ENCODE assay signal across 24 mouse cellular contexts in the genomic region with DNA sequence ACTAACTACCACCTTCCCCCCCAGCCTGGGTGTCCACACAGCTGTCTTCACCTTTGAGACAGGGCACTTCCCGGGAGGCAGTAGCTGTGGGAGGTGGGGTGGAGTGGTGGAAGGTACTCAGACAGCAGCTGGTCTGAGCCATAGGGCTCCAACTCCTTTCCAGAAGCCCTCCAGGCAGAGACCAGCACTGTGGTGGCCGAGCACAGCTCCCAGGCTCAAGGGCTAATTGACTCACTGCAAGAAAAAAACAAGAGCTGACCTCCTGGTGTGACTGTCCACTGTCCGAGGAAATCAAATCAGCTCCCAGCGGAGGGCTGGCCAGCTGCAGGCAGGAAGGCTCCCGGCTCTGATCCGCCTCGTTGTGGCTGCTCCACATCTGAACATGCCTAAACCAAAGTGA. TPM values are rescaled to one million over a fixed set of nuclear protein-coding genes. Genes with fewer than 3 reads are reported as not detected.
DNase-seq lines count a peak whose midpoint lies in the region; ATAC-seq lines count a peak whose summit lies in the region.
"Had no signal": no experiment of that assay in that cellular context is flagged by ENCODE, and none has a peak within 500 bp of the region (broad histone marks: within the 10 kb centered on the region; RNA-seq: fewer than 3 reads in every experiment).

No protein-coding gene starts in this region.

- peaks cover 16% of the 10 kb centered on the region for H3K36me3 ChIP-seq in kidney, embryonic 15.5 days
- H3K36me3 ChIP-seq in neural tube, embryonic 15.5 days, result peaks cover 20% of the 10 kb centered on the region

- peak overlapping the region; percentile 55 for H3K27ac ChIP-seq in kidney, embryonic 15.5 days
- no peak overlapping the region for H3K27ac ChIP-seq in neural tube, embryonic 15.5 days (replicated peaks)
- H3K27ac ChIP-seq: embryonic facial prominence, embryonic 13.5 days; heart, embryonic 13.5 days; intestine, embryonic 15.5 days; layer of hippocampus, adult 2 months; liver, embryonic 12.5 days had no signal

- no peak overlapping the region for H3K9ac ChIP-seq in kidney, embryonic 15.5 days
- no peak overlapping the region for H3K9ac ChIP-seq in neural tube, embryonic 15.5 days (replicated peaks)
- H3K9ac ChIP-seq: embryonic facial prominence, embryonic 13.5 days; heart, embryonic 13.5 days; intestine, embryonic 15.5 days; liver, embryonic 12.5 days had no signal

- intact Hi-C loops in heart, postnatal 25 days (cut with DNase I), result no loop called here

- H3K4me3 ChIP-seq in kidney, embryonic 15.5 days (replicated peaks), result no peak overlapping the region
- no peak overlapping the region for H3K4me3 ChIP-seq in neural tube, embryonic 15.5 days (replicated peaks)
- H3K4me3 ChIP-seq: embryonic facial prominence, embryonic 13.5 days; heart, embryonic 13.5 days; intestine, embryonic 15.5 days; layer of hippocampus, adult 2 months; liver, embryonic 12.5 days had no signal

- 18% methylated on average over 7 of the region's 7 CpGs for WGBS in kidney, embryonic 15.5 days
- WGBS in neural tube, embryonic 15.5 days, result 13% methylated on average over 7 of the region's 7 CpGs

- no peak for DNase-seq in kidney, adult 18-20 months
- peak; percentile 48 for DNase-seq in neural tube, embryonic 10.5 days (ENCODE audit: extremely low spot score, low spot score)
- DNase-seq in embryo, embryonic 9.5 days (ENCODE audit: extremely low spot score), result peak; percentile 51
- peak; percentile 65 for DNase-seq in retina, postnatal 1 day
- DNase-seq in yolk sac, embryonic 10.5 days (ENCODE audit: low spot score), result no peak
- no peak for DNase-seq in heart, postnatal 25 days (ENCODE audit: low spot score)
- DNase-seq: adrenal gland, adult 2 months; cerebellum, postnatal 25 days; heart, postnatal 4 days; left cerebral cortex, postnatal 4 days; thymus, postnatal 36 days had no signal

- H3K27me3 ChIP-seq in kidney, embryonic 15.5 days, result peaks cover 25% of the 10 kb centered on the region
- H3K27me3 ChIP-seq in neural tube, embryonic 15.5 days (replicated peaks), result peaks cover 21% of the 10 kb centered on the region

- no peak overlapping the region for H3K4me2 ChIP-seq in kidney, embryonic 15.5 days
- no peak overlapping the region for H3K4me2 ChIP-seq in neural tube, embryonic 15.5 days
- H3K4me2 ChIP-seq: embryonic facial prominence, embryonic 13.5 days; heart, embryonic 13.5 days; intestine, embryonic 15.5 days; liver, embryonic 12.5 days; midbrain, embryonic 11.5 days had no signal

- no peak for ATAC-seq in kidney, embryonic 15.5 days (replicated peaks; ENCODE audit: low FRiP score)
- ATAC-seq in neural tube, embryonic 15.5 days (ENCODE audit: low FRiP score), result no peak
- ATAC-seq: CD4-positive, CD25-positive, alpha-beta regulatory T cell, adult 4 months; intestine, embryonic 15.5 days; liver, embryonic 12.5 days had no signal

- peaks cover 43% of the 10 kb centered on the region for H3K4me1 ChIP-seq in kidney, embryonic 15.5 days
- H3K4me1 ChIP-seq in neural tube, embryonic 15.5 days, result peaks cover 4% of the 10 kb centered on the region; the same call in 1 of the 2 replicates

- no peaks in the 10 kb centered on the region for H3K9me3 ChIP-seq in kidney, embryonic 15.5 days (replicated peaks)
- H3K9me3 ChIP-seq in neural tube, embryonic 15.5 days (replicated peaks), result no peaks in the 10 kb centered on the region
- H3K9me3 ChIP-seq: embryonic facial prominence, embryonic 13.5 days; G1E; heart, embryonic 13.5 days; intestine, embryonic 15.5 days; liver, embryonic 12.5 days had no signal

RNA-seq across cellular contexts. Expression of gene Evpl, which starts 1.9 kb away (rescaled TPM):
- 2.8 and 2.9 TPM in 2 replicates for polyA plus RNA-seq in kidney, embryonic 15.5 days (2015; fragmentation: Nextera tagmentation; extraction: Ambion mirVana)
- 1.00 and 1.9 TPM in 2 replicates for polyA plus RNA-seq in neural tube, embryonic 15.5 days (2015; fragmentation: Nextera tagmentation; extraction: Ambion mirVana)
- under 1 TPM; 0.75 to 0.98 TPM for total RNA-seq in heart, postnatal 25 days (2021)
- total RNA-seq: monocyte, adult 5-6 weeks had no signal
- polyA plus RNA-seq: CD4-positive, CD25-positive, alpha-beta regulatory T cell, adult 4 months had no signal

RNA-seq across cellular contexts. Expression of gene Srp68, which starts 34.2 kb away (rescaled TPM):
- 91.3 and 96.5 TPM in 2 replicates for polyA plus RNA-seq in kidney, embryonic 15.5 days (2015; fragmentation: Nextera tagmentation; extraction: Ambion mirVana)
- 64.2 and 77.9 TPM in 2 replicates for polyA plus RNA-seq in neural tube, embryonic 15.5 days (2015; fragmentation: Nextera tagmentation; extraction: Ambion mirVana)
- total RNA-seq in heart, postnatal 25 days (2021), result 10 to 100 TPM; 61.9 to 62.9 TPM

RNA-seq across cellular contexts. Expression of gene Galr2, which starts 40.9 kb away (rescaled TPM):
- polyA plus RNA-seq in kidney, embryonic 15.5 days (2015; fragmentation: Nextera tagmentation; extraction: Ambion mirVana), result 0.22 and 0.32 TPM in 2 replicates
- polyA plus RNA-seq in neural tube, embryonic 15.5 days (2015; fragmentation: Nextera tagmentation; extraction: Ambion mirVana), result 0.47 and 0.52 TPM in 2 replicates
- total RNA-seq in heart, postnatal 25 days (2021), result not detected
- total RNA-seq: heart, postnatal 4 days; layer of hippocampus, adult 2 months; left cerebral cortex, adult 18-20 months; monocyte, adult 5-6 weeks had no signal
- polyA plus RNA-seq: CD4-positive, CD25-positive, alpha-beta regulatory T cell, adult 4 months; forebrain, embryonic 11.5 days; G1E; heart, embryonic 13.5 days; liver, embryonic 12.5 days had no signal

RNA-seq across cellular contexts. Expression of gene Acox1, which starts 41.0 kb away (rescaled TPM):
- polyA plus RNA-seq in kidney, embryonic 15.5 days (2015; fragmentation: Nextera tagmentation; extraction: Ambion mirVana), result 32.6 and 35.9 TPM in 2 replicates
- polyA plus RNA-seq in neural tube, embryonic 15.5 days (2015; fragmentation: Nextera tagmentation; extraction: Ambion mirVana), result 58.1 and 61.7 TPM in 2 replicates
- total RNA-seq in heart, postnatal 25 days (2021), result 100 to 1,000 TPM; 123 to 137 TPM

RNA-seq across cellular contexts. Expression of gene Ten1, which starts 41.1 kb away (rescaled TPM):
- polyA plus RNA-seq in kidney, embryonic 15.5 days (2015; fragmentation: Nextera tagmentation; extraction: Ambion mirVana), result 75.6 and 79.4 TPM in 2 replicates
- 90.4 and 93.5 TPM in 2 replicates for polyA plus RNA-seq in neural tube, embryonic 15.5 days (2015; fragmentation: Nextera tagmentation; extraction: Ambion mirVana)
- total RNA-seq in heart, postnatal 25 days (2021), result 10 to 100 TPM; 15.5 to 19.3 TPM

Comparison
In these comparisons a context has a peak if more than half of its experiments do, and no peak if none do; other contexts are left out.
1. DNase-seq: peak in neural tube, embryonic 10.5 days (single experiment), embryo, embryonic 9.5 days (single experiment) and retina, postnatal 1 day (single experiment); none in kidney, adult 18-20 months (single experiment), yolk sac, embryonic 10.5 days (single experiment) and heart, postnatal 25 days (single experiment).